Mouse (Mus musculus) yolk sac, embryonic 10.5 days (tissue): ENCODE data around the gene Angel2.

Experiments
- DNase-seq: peaks from one replicate; pipeline ENCODE4 v3.0.0-alpha.2; 2017; ENCODE audit warnings: low spot score

The Angel2 gene

GRCm38 (mm10) chr1:190979100-190979563 is 54.2 kb downstream of the Angel2 start, which contains the start of gene Vash2:
Gene Vash2 (minus strand): TSS chr1:190979296.
- peak; percentile 87 for DNase-seq

DNA sequence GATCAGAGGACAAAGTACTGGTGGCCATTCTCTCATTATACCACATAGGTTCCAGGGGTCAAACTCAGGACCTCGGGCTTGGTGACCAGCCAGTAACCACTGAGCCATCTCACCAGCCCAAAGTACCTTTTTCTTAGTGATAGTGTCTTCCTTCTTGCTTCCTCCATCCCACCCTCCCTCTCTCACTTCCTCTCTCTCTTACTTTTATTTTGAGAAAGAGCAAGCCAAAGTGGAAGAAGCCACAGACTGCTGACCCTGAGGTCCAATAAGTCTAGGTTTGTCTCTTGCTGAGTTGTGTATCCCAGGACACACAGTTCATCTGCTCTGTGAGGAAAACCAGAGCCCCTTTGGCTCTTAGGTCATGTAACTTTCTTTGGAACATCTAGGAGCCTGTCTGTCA is 55.6 kb downstream of the Angel2 start:
- DNase-seq = no peak

DNA sequence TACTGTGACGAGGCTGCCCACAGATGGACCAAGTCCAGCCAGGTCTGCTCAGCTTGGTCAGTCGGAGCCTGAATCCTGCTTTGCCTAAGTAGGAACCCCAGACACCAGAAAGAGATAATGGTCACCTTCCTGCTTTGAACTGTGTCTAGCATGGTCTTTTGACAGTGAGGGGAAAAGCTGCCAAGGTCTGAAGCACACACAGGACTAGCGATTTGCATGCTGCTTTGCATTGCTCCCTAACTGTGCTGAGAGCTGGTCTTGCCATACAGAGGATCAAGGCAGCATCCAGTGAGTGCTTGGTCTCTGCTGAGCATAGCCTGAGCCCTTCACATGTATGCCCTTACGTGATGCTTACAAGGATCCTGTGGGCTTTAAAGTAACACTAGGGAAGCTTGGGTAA is 56.5 kb downstream of the Angel2 start:
- no peak for DNase-seq

- no peak for DNase-seq
These were observed 64.6 kb downstream of the Angel2 start for GRCm38 (mm10) chr1:190989437-190990082.

DNA sequence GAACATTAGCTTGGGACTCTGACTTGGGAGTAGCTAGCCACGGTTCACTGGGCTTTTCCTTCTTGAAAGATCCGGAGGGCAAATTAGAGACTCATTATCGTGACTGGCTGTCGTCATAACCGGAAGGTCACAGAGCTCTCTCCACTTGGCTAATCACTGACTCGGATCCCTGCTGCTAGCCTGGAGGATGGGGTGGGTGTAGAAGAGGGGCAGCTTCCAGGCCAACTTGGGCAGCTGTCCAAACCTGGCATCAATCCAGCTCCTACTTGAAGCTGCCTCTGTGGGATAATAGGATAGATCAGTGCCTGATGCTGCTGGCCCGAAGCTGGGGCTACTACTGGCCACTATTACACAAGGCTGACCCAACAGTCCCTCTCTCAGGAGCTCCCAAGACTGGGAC is 70.6 kb downstream of the Angel2 start:
- DNase-seq = no peak

DNA sequence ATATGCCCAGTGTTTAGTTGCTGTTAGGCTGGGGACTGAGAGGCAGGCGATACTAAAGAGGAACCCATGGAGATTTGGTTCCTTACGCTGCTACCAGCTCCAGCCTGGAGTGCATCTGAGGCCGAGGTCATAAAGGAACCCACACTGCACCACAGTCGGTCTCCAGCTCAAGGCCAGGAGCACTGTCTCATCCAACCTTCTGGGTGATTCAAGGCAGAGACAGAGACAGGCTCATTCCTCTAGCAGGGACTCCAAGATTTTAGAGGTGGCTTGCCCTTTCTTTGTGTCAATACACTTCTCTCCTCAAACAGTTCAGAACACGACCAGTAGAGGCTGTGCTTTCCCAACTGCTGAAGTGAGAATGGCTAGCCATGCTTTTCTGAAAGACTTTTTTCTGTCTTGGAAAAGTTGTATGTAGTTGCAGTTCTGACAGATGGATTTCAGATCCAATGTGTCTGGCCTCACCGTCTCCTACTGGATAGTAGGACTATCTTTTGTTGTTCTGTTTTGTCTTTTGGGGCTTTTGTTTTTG is 71.5 kb downstream of the Angel2 start:
- no peak for DNase-seq
